Mouse (Mus musculus) kidney, adult 11 months (tissue): ENCODE measurements around the gene Acy3.
A peak's percentile ranks its signal among the peaks of the same experiment; 100 is the strongest.
"Not testable (repeated sequence)": the region's sequence is repeated elsewhere in the genome, so short reads cannot be mapped to it uniquely, and the experiment has no call there.

Experiments
- DNase-seq: peaks from one replicate; pipeline ENCODE4 v3.0.0; 2022

The Acy3 gene

DNA sequence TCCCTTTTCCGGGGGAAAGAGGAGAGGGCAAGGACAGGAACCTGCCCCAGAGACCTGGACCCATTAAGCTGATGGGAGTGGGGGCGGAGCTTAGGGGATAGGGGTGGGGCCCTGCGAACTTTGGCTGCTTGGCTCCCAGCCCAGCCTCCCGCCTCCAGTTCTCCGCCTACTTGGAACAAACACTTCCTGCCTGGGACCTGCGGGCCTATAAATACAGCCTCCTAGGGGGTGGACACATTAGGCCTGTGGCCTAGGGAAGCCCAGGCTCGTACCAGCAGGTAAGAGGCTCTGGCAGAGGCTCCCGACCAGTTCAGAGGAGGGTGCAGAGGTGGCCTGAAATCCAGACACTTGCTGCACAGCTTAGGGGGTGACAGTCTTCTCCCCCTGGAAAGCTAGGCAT lies at the start of gene Acy3:
TSS of gene Acy3 (plus strand) at position 237 of the 400 bp plus-strand sequence.
- DNase-seq: peak; percentile 97

DNA sequence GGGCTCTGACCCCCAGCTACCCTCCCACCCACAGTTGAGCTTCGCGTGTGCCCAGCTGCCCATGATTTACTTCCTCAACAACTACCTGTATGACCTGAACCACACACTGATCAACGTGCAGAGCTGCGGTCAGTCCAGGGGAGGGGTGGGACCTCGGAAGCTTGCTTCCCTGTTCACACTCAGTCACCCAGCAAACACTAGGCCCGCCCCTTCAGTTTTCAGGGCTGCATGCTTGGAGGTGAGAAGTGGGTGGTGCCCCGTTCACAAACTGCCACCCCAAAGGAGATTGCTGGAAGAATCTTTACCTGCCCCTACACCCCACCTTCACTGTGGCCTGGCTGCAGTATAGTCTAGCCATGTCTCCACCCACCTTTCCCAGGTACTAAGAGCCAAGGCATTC lies 44.1 kb upstream of the Acy3 start:
- DNase-seq: no peak

- peak; percentile 52 for DNase-seq
These were observed 43.2 kb upstream of the Acy3 start for GRCm38 (mm10) chr19:3942986-3943735.

DNA sequence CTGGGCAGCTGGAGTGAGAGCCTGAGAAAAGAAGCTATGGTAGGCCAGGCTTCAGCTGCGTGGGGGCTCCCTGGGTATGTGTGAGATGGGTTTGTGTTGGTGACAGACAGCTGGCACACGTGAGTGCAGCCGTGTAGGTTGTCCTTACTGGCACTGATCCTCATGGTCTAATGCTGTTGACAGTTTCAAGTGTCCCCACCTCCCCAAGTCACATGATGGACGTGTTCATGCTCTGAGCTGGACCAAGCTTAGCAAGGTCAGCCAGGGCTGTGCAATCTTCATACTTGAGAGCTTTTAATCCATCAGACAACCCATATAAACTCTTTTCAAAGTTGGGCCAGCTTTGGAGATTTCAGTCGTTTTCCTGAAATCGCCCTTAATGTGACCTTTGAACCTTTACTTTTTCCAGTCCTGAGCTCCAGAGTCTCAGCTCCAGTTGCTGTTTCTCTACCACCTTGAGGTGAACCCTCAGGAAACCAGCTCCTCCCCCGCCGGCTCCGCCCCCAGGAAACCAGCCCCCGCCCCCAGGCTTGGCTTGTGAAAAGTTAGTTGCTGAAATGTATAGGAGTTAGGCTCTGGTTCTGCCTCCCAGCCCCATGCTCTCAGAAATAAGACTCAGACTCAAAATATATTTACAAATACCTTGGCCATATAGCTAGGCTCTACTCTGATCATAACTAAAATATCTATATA lies 40.4 kb upstream of the Acy3 start:
- peak; percentile 74 for DNase-seq

DNA sequence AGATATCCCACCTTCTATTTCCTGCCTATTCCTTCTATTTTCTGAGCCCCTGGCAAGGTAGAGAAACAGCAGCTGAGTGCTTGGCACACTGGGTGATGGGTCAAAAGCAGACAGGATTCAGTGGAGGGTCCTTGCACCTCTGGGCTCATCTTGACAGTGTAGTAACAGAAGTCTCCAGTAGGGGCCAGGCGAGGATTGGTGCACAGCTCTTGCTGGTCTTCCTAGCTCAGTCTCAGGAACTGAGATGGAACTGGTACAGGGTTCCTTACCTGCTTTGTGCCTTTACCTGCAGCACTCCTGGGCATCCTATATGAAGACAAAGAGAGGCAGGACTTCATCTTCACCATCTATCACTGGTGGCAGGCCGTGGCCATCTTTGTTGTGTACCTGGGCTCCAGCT lies 39.7 kb upstream of the Acy3 start:
- DNase-seq: peak; percentile 72

GRCm38 (mm10) chr19:3947813-3948212 lies 38.6 kb upstream of the Acy3 start:
- no peak for DNase-seq

DNA sequence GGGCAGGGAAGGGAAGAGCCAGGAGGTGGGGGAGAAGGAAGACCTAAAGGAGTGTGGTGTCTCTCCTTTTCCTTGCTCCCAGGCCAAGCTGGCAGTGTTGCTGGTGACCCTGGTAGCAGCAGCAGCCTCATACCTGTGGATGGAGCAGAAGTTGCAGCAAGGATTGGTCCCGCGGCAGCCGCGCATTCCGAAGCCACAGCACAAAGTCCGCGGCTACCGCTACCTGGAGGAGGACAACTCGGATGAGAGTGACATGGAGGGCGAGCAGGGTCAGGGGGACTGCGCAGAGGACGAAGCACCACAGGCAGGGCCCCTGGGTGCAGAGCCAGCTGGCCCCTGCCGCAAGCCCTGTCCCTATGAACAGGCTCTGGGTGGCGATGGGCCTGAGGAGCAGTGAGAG lies 37.8 kb upstream of the Acy3 start:
- peak; percentile 50 for DNase-seq

DNA sequence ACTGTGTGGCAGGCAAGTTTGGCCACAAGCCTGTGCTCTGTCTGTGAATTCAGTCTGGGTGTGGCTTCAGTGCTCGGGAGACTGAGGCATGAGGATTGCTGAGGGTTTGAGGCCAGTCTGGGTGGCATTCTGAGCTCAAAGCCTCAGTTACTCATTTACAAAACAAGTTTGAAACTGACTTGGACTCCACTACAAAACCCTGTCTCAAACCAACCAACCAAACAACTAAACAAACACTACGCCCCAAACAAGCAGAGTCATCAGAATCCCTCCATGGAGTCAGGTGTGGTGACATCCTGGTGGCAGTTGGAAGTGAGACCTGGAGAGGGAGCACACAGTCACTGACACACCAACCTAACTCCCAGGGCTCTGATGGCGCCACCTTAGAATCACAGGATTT lies 36.0 kb upstream of the Acy3 start:
- DNase-seq: peak; percentile 62

- no peak for DNase-seq
These were observed 34.9 kb upstream of the Acy3 start for GRCm38 (mm10) chr19:3951461-3951860.

GRCm38 (mm10) chr19:3952099-3952498 lies 34.3 kb upstream of the Acy3 start:
- no peak for DNase-seq

DNA sequence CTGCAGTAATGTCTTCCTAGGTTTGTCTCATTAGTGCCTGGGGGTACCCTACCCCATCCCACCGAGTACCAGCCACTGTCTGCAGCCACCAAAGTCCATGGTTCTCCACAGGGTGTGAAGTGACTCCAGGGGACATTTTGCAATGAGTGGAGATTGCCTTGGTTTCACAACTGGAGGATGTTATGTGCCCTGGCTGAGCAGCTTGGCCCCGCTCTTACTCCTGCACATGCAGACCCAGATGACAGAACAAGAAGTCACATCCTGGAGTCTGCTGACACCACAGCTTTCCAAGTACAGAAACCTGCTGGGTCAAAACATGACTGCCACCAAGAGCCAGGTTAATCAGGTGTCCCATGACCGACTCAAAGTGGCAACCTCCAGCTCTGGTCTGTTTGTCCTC lies 31.3 kb upstream of the Acy3 start:
- DNase-seq: no peak

GRCm38 (mm10) chr19:3955804-3956203 lies 30.6 kb upstream of the Acy3 start:
- no peak for DNase-seq

DNA sequence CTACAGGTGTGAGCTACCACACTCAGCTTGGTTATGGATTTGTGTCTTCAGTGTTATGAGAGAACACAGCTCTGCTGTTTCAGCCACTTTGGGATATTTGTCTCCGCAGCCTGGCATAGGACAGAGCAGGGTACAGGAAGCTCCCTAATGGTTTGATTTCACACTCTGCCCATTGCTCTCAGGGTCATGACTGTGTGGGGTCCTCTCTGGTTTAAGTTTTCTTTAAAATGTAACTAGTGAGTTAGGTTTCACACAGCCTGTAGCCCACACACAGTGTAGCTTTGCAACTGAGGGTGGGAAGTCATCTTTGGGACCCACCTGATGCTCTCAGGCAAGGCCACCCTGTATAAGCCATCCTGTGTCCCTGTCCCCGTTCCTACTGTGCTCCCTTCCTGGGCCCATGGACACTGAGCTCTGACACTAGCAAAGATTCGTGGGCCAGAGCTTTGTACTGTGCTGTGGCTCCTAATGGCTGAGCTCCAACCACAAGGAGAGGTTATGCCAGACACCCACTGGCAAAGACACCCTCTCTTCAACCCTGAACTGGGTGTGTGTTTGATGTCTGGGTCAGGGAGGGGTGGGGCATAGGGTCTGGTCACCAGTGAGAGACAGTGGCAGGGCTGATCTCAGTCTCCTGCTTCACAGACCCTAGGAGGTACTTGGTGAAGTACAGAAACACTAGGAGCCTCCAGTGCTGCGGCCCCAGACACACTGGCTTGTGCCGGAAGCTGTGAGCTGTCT lies 28.9 kb upstream of the Acy3 start:
- DNase-seq: peak; percentile 50

DNA sequence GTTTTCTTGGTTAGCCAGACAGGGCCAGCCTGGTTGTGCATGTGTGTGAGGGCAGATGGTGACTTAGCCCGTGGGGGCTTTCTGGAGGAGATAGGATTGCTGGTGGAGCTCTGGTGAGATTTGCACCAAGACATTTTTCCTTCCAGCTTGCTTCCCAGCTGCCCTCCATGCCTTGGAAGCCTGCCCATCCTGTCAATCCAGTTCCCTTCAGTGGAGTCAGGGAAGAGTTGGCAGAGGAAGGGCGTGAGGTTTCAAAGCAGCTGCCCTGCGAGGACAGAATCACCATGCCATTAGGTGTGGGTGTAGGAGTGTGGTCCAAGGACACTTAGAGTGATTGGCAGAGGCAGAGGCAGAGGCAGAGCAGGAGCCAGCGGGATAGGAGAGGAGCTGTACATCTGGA lies 27.9 kb upstream of the Acy3 start, which contains the start of gene Aldh3b3:
TSS of gene Aldh3b3 (plus strand) at position 176 of the 400 bp plus-strand sequence.
- peak; percentile 35 for DNase-seq

GRCm38 (mm10) chr19:3959030-3959429 lies 27.3 kb upstream of the Acy3 start:
- DNase-seq: peak; percentile 68

DNA sequence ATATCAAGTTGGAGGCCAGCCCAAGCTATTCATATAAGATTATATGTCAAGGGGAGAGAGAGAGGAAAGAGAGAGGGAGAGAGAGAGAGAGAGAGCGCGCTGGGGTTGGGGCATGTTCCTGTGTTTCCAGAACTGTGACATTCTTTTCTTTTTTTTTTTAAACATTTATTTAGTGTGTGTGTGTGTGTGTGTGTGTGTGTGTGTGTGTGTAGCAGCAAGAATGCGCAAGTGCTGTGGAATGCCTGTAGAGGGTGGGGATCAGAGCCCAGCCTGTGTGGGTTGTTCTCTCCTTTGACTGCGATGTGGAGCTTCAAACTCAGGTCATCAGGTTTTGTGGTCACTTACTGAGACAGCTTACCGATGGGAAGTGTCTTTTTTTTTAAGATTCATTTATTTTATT lies 26.2 kb upstream of the Acy3 start:
- DNase-seq: no peak

DNA sequence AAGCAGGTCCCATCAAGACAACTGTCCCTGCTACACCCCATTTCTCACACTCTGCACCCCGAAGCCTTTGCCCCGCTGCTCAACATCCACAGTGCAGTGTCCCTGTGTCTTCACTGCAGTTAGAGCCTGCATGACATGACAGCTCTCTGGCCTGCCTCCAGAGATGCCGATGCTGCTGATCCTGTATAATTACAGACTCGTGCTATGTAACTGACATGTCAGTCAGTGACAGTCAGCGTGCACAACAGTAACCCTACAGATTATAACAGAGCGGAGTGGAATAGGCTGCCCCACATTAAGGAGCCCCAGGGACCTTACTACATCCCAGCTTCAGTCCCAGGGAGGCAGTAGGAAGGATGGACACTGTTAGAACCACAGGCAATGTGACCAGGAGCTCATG lies 24.6 kb upstream of the Acy3 start:
- not testable (repeated sequence) for DNase-seq

DNA sequence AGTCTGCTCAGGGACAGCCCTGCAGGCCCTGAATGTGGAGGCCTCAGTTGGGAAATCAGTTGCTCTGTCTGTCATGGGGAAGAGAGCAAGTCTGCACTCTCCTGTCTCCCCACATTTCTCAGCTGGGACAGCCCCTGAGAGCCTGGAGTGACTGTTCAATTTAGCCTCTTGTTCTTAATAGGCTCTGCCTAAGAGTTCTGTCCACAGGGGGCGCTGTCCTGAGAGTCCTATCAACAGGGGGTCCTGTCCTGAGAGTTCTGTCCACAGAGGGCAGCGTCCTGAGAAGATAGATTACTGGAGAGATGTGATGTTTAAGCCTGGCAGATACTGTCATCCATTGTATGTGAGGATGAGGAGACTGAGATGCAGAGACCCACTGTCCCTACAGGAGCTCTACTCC lies 23.9 kb upstream of the Acy3 start:
- no peak for DNase-seq

DNA sequence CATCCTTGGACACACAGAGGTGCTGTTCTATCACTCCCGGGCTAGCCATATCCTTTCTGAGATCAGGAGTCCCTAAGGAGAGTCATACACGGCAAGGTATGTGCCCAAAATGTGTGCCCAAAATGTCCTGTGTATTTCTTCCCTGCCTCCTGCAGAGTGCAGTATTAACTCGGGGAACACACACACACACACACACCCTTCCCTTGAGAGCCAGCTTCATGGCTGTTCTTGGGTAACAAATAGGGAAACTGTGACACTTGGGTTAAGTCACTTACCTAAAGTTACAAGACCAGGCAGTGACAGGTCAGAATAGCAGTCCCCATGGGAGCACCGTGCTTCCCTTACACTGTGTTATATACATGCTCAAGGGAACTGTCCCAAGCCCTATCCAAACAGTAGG lies 22.3 kb upstream of the Acy3 start:
- no peak for DNase-seq

- no peak for DNase-seq
These were observed 19.9 kb upstream of the Acy3 start for GRCm38 (mm10) chr19:3966330-3967075.

- DNase-seq: no peak
These were observed 19.1 kb upstream of the Acy3 start for GRCm38 (mm10) chr19:3967258-3967657.

DNA sequence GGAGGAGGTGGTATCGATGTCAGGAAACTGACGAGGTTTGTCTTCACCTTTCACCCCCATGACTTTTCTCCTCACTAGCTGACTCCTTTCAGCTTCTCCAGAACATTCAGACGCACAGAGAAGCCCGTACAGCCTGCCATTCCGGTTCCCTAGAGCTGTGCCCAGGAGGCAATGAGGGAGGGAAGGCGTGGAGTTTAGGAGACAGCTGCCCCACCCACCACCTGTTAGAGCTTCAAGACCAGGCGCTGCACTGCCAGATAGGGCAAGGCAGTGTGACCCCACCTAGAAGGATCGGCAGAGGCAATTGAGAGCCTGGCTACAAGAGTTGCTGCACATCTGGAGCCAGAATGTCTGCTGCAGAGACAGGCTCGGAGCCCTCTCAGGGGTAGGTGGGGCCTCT lies 14.1 kb upstream of the Acy3 start, which contains the start of gene Aldh3b2:
TSS of gene Aldh3b2 (plus strand) at position 100 of the 400 bp plus-strand sequence.
- no peak for DNase-seq

DNA sequence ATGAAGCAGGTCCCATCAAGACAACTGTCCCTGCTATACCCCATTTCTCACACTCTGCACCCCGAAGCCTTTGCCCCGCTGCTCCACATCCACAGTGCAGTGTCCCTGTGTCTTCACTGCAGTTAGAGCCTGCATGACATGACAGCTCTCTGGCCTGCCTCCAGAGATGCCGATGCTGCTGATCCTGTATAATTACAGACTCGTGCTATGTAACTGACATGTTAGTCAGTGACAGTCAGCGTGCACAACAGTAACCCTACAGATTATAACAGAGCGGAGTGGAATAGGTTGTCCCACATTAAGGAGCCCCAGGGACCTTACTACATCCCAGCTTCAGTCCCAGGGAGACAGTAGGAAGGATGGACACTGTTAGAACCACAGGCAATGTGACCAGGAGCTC lies 11.8 kb upstream of the Acy3 start:
- not testable (repeated sequence) for DNase-seq
